Mouse (Mus musculus) small intestine, adult 2 months (tissue): ENCODE data around the gene Selenoh.

Experiments used
- CTCF ChIP-seq: fragments of 200-500 bp; IDR thresholded peaks from 2 replicates; pipeline ENCODE4 v1.5.1; 2012; ENCODE audit warnings: low read depth, mild to moderate bottlenecking, control low read depth, inconsistent platforms, low read length, moderate library complexity, mixed read lengths; ENCODE audit not compliant: insufficient replicate concordance, insufficient read length; ENCODE audit errors: extremely low read depth
- POLR2A ChIP-seq: fragments of 200-500 bp; IDR thresholded peaks from 2 replicates; pipeline ENCODE4 v1.6.1; 2012; ENCODE audit warnings: low read depth, mild to moderate bottlenecking, control low read depth, inconsistent platforms, low read length, moderate library complexity

DNA sequence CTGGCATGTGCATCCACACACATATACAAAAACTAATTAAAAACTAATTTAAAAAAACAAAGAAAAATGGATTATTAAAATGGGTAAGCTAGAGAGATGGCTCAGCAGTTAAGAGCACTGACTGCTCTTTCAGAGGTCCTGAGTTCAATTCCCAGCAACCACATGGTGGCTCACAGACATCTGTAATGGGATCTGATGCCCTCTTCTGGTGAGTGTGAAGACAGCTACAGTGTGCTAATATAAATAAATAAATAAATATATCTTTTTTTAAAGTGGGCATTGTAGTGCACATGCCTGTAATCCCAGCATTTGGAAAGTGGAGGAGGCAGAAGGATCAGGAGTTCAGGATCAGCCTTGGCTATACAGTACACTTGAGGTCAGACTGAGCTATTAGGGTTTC lies 17.2 kb downstream of the Selenoh start:
- no peak for TF ChIP-seq CTCF
- no peak for TF ChIP-seq POLR2A
